Mouse (Mus musculus): ENCODE measurements at regions not wholly inside any gene's neighbourhood (a gene's known extent, or its start where the extent isn't known, plus 50 kb on each side); places are given as distances from the start of the nearest gene placed in this dataset.

DNA sequence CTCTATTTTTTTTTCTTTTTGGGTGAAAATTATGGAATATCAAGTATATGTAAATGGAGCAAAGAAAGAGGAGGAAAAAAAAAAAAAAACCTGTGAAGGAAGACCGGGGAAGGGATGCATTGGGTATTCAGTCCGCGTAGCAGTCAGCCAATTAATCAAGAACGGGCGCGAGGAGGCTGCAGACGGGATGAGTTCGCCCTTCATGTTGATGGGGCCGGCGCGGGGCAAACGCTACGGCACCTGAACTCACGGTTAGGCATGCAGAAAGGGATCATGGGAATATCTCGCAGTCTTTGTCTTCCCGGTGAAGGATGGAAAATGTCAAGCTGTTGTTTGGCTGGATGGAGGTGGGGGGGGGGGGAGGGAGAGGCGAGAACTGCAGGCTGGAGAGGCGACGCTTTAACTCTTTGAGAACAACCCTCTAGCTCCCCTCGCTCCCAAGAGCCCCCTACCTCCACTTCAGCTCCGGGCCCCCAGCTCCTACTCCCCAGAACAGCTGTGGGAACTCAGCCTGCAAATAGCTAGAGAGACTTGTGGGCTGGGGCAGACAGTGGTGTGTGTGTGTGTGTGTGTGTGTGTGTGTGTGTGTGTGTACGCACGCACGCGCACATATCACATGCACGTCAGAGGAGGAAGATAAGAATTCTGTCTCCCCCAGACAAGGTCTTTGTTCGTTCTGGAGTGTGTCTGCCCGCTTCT is 210.7 kb downstream of the Gm26897 start:
- DNase-seq (ENCODE audit: extremely low spot score): no peak

DNA sequence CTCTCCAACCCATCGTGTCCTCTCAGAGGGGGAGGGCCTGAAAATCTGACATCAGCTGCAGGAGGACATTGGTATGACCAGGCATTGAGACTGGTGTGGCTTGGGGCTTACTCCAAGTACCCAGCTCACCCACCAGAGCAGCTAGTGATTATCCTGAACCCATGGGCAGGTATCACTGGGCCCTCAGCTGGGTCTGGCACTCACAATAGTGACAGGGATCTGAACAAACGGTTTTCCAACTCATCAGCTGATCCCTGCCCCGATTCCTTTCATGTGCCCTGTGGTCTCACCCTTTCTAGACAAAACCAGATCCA is 211.2 kb downstream of the Gm26897 start:
- no peak for DNase-seq (ENCODE audit: extremely low spot score)

DNA sequence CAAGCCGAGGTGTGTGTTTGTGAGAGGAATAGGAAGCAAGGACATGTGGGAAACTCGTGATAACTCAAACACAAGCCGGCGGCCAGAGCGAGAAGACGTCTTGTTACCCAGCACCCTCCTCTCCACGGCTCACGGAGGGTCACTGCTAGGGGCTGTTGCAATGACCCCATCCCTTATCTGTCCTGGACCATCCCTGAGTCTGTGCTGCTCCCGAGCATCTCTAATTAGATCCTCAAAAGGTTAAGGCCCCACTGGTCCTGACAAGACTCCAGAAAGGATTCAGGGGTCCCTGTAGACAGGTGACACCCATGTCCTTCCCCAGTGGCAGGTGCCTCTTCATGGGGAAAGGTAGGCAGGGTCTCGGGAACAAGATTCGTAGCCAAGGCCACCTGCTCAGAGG is 212.6 kb downstream of the Gm26897 start:
- DNase-seq (ENCODE audit: extremely low spot score): no peak

DNA sequence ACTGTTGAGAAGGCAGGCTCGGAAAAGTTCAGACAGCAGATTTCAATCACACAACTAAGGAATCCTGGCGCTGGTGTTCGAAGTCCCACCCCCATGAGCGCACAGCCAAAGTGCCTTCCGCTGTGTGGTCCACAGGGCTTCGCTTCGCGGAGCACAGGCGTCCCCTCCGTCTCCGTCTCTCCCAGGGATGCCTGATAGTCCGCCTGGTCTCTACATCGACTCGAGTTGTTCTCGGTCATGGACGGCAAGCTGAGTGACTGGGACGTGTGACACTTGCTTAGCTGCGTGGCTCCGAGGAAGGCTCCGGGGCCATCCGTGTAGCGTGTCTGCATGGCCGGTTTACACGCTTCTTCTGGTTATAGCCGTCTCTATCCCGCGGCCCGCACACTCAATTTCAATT is 224.0 kb downstream of the Gm26897 start:
- peak; percentile 30 for DNase-seq (ENCODE audit: extremely low spot score)

DNA sequence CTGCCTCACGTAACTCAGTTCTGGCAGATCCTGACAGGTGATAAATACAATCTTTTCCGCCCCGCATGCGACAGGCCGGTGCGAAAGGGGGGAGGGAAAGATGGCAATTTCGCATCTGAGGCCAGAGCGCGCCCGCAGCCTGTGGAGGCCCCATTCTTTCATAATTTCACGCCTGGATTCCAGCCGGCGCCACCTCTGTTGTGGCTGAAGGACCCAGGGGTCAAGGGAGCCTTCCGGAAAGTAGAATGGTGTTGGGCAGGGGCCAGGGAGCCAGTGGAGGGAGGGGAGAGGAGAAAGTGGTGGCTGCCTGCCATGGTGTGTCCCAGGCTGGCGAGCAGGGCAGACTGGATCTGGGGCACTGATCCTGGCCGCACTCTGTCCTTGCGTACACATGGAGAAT is 224.5 kb downstream of the Gm26897 start:
- peak; percentile 60 for DNase-seq (ENCODE audit: extremely low spot score)

DNA sequence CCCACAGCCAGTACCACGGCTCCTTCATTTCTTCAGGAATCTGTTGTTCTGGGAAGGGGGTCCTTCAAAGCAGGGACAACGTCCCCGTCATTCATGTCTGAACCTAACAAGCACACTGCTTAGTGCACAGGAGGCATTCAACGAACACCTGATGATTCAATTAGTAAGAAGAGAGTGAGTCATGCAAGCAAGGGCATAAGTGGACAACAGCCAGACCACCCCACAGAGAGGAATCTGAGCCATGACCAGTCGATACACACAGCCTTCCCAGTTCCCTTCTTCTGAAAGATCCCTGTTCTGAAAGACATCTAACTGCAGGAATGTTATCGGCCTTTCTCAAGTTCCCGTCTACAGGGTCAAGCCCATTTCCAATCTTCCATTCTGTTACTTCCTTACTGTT is 231.6 kb downstream of the Gm26897 start:
- DNase-seq (ENCODE audit: extremely low spot score): no peak

DNA sequence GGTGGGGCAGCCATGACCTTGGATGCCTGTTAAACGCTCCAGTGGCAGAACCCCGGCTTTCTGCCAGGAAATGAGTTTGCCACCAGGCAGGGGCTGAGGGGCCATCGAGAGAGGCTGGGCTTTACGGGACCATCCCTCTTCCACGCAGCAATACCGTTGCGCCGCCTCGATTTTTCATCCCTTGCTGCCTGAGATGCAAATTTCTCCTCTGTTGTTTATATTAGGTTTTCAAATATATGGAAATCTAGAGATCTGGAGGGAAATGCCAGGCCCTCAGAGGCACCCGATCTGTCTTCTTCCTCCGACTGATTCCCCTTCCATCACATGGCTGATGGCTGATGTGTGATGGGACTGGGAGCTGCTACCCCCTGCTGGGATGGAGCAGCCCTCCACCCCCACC is 234.4 kb downstream of the Gm26897 start:
- no peak for DNase-seq (ENCODE audit: extremely low spot score)

DNA sequence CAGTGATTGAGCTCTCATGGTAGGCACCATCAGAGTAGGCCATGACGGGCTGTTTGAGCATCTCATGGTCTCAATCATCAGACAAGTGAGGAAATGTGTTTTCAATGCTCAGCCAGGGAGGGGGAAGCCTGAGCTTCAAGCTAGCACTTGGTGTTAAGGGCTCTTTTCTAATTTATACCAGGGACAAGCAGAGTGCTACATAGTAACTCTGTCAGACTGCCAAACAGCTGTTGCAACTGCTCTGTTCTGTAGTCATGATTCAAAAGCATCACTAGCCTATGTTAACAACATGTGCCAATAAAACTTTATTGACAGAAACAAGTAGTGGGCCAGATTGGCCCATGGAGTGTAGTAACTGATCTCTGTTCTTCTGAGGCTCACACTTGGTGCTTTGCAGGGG is 235.0 kb downstream of the Gm26897 start:
- no peak for DNase-seq (ENCODE audit: extremely low spot score)

DNA sequence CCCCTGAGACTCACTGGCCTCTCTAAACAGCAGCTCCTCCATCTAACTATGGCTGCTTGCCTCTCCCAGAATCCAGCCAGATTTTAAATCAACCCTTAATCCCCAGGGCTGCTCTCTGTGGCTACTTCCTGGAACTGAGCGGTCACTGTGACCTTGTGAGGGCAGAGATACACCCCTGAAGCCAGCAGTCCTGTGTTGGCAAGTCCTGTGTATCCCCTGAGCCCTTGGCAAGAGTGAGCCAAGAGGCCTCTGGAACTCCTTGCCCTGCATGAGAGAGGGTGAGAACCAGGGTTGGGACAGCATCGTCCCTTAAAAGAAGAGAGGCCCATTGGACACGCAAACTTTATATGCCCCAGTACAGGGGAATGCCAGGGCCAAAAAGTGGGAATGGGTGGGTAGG is 237.5 kb downstream of the Gm26897 start:
- no peak for DNase-seq (ENCODE audit: extremely low spot score)

DNA sequence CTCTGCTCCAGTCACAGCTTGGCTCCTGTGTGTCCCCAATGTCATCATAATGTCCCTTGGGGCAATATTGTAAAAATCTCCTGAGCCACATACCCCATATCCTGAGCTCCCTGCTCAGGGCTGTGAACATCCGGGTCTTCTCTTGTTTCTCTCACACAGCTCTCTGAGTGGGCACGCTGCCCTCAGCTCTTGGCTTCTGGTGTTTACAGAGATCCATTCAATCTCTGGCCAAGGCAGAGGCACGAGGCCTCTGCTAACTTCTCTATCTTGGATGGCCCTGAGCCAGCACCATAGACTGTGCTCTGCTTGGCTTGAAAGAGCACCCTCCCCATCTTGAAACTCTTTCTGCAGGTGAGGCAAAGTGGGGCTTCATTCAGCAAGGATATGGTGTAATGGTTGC is 238.2 kb downstream of the Gm26897 start:
- no peak for DNase-seq (ENCODE audit: extremely low spot score)

DNA sequence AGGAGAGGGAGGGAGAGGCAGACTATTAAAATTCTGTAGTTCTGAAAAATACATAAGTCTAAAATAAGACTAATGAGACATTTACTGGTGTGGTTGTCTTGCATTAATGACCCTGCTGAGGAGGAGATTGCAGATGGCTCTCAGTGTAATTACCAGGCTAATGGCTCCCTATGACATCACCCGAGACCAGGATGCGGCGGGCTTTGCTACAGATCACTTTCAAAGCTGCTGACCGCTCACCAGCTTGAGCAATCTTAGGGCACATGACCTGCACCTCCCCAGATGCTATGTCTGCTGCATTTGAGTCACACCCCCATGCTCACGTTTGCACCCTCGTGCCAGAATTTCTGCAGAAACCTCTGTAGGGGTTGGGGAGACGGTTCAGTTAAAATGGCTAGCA is 242.0 kb downstream of the Gm26897 start:
- no peak for DNase-seq (ENCODE audit: extremely low spot score)

DNA sequence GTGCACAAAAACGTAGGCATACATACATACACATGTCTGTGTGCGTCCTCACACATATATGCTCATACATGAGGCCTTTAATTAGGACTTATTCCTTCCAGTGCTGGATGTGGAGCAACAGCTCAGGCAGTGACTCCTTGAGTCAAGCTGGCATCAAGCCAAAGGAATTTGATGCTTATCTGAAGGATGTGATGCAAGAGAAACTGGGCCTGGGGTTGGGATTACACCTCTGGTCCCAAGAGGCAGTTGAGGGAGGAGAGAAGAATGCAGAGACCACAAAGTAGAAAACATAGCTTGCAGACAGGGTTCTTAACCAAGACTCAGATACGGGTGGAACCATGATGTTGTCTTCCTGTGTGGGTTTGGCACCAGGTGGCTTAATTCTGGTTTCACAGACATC is 245.9 kb downstream of the Gm26897 start:
- DNase-seq (ENCODE audit: extremely low spot score): no peak

DNA sequence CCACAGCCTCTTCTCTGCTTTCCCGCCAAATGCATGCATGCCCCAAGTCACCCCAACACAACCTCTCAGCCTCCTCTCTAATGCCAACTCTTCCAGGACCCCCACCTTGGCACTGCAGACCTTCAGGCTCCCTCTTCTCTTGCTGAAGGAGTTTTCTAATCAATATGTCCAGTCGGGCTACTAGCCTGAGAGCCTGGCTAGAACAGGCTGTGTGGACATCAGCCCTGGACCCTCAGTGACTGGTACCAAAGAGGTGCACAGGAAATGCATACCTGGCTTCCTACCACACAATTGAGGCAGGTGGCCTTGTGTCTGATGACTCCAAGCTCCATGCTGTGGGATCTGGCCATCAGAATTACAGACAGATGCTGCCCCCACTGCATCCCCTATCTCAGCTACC is 248.4 kb downstream of the Gm26897 start:
- DNase-seq (ENCODE audit: extremely low spot score): no peak

DNA sequence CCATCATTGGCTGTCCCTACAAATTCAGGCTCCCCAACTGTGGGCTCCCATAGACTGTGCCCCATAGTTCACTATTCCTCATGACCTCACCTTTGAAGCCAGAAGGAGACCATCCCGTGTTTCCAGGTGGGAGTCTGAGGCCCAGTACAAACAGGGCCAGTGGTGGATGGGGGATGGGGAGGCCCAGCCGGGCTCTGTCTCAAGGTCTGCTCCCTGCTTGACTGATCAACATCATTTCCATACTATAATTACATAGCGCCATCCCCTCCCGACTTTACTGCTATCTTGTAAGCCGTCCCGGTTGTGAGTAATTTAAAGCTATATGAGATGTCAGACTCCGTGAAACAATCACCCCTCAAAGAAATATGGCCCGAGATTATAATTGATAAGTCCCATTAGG is 252.3 kb downstream of the Gm26897 start:
- DNase-seq (ENCODE audit: extremely low spot score): no peak

DNA sequence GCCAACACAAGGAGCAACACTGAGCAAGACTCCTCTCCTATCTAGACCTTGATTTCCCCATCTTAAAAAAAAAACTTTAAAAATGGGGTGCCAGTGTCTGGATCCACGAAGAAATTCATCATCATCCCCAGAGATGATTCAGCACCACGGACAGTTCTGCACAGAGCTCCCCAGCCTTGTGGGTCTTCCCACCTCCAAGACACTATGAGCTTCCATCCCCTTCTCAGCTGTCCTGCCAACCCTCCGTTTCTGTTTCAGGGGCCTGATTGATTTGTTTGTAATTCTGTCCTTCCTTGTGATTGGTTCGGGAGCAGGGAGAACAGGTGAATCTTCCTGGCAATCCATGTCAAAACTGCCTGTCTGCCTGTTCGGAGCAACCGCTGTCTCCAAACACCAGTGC is 253.3 kb downstream of the Gm26897 start:
- DNase-seq (ENCODE audit: extremely low spot score): no peak

DNA sequence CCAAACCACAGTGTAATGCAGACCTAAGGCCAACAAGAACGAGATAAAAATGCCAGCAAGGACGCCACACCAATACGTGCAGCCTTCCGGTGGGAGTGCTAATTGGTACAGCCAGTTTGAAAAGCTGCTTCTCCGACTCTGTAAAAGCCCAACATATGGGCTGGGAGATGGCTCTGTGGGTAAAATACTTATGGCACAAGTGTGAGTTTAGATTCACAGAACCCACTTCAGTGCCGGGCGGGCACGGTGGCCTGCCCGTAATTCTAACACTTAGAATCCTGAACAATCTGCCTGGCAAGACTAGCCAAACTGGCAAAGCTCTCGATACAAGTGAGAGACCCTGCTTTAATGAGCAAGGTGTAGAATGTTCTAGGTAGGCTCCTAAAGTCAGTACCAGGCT is 258.1 kb downstream of the Gm26897 start:
- no peak for DNase-seq (ENCODE audit: extremely low spot score)

DNA sequence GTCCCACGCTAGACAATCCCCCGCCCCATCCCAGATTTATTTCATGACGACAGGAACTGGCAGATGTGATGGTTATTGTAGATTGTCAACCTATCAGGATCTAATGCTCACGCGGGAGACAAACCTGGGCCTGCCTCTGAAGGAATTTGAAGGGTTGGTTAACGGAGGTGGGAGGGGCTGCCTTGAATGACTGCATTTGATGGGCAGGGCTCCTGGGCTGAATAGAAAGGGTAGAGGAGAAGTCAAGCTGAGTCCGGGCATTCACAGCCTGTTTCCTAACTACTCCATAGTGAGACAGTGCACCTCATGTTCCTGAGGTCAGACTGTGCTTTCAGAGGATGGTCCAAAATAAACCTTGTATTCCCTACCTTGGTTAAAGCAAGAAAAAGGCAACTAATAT is 259.1 kb downstream of the Cryba4 start:
- DNase-seq (ENCODE audit: extremely low spot score): no peak

DNA sequence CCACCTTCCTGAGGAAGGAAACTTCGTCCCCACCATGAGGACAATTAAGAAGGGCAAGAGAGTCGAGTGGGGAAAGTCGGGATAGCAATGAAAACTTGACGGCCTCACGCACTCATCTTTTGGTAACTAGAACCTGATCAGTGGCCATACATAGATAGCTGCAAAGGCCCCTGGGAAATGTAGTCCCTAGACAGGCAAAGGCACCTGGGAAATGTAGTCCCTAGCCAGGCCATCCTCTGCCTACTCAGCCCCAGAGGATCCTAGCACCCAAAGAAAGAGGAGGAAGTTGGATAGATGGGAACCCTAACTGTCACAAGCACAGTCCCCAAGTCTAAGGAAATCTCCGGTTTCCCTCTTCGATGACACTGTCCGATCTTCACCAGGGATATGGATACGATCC is 258.4 kb downstream of the Cryba4 start:
- no peak for DNase-seq (ENCODE audit: extremely low spot score)

DNA sequence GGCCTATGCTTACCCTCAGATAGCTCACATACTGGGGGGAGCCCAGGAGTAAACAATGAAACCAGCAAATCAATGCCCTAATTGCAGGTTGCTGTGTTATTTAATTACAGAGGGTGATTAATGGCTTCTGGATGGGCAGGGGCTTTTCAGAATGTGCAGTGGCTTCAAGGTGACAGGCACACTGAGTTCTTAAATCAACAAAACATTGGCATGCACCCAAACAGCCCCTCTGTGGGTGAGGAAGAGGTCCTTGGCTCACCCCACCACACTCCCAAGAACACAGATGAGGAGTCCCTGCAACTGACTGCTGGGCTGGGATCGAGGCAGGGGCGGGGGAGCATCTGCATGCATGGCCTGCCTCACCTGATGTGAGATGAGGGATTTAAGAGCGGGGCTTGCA is 255.5 kb downstream of the Cryba4 start:
- DNase-seq (ENCODE audit: extremely low spot score): no peak

DNA sequence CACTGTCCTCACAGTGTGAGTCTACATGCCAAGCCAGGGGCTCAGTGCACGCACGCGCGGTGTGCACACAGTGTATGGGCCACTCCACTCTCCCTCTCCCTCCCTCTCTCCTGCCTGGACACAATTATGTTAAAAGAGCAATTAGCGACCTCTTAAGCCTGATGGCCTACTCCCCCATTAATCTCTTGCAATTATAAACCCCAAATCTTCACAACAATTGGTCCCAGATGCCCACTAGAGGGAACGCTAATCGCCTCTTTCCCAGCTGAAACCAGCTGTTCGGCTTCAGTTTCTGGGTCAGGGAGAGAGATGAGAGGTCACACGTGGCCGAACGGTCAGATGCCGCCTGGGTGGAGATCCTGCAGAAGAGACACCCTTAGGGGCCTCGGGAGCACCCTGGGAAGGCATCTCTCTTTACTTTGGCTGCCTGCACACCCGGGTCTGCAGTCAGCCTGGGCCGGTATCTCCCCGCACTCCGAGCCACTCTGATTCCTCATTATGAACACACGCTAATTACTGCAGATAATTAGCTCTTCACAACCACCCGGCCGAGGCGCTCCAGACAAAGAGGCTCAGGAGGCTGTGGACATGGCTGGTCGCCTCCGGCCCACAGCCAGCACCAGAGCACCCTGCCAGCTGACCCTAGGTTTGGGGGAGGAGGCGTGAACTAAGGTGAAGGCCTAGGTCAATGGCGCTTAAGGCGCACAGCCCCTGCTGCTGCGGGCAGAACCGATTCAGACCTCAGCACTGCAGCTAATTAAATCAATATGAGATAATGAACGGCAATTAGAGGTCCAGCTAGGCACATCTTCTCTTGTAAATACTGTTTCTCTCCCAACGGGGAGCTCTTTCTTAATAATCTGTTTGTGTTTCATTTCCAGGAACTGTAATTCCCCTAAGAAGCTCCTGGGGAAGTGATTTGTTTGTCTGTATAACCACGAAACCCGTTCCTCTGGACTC is 250.3 kb downstream of the Cryba4 start:
- peak; percentile 72 for DNase-seq (ENCODE audit: extremely low spot score)

DNA sequence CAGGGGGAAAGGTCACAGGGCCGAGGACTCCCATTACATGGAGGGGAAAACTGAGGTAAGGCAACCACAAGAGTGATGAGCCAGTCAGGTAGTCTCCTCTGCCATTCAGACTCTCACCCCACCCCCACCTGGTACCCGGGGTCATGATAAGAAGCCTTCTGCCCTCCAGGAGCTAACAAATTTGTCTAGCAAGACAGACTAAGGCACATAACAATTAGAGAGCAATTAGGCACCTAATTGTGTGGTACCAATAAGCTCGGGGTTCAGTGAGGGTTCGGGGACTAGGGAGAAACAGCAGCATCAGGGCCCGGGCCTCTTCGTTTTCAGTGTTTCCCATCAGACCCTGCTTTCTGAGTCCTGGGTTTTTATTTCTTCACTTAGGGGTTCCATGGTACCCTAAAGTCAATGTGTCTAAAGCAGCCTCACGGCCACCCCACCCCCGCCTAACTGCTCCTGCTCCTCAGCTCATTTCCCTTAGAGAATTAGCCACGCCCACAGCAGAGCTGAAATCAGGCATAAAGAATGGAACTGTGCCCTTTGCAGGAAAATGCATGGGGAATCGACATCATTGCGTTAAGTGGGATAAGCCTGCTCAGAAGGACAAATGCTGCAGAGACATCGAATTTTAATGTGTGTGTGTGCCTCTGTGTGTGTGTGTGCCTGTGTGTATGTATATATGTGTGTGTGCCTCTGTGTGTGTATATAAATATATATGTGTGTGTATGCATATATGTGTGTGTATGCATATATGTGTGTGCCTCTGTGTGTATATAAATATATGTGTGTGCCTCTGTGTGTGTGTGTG is 249.3 kb downstream of the Cryba4 start:
- DNase-seq (ENCODE audit: extremely low spot score): no peak

DNA sequence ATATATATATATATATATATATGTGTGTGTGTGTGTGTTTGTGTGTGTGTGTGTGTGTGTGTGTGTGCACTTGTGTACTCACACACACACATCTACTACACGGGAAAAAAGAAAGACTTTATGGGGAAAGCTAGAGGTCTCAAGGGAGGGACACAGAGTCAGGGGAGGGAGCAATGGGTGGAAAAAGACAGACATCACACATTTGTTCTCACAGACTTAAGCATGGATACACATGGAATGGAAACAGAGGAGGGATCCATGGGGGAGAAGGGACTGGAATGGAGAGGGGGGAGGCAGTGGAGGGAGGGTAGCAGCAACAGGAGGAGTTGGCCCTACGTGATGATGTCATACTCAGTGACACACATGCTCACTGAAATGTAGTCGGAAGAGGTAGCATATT is 248.3 kb downstream of the Cryba4 start:
- DNase-seq (ENCODE audit: extremely low spot score): no peak

All from embryo, embryonic 9.5 days (tissue).